Mouse (Mus musculus) bone marrow macrophage, adult 2 months (primary cell): ENCODE data around the gene Fto.

ENCODE experiments used
- CTCF ChIP-seq: IDR thresholded peaks from 2 replicates; pipeline ENCODE4 v1.5.1; 2012; ENCODE audit warnings: low read depth, mild to moderate bottlenecking, low read length, moderate library complexity
- POLR2A ChIP-seq: IDR thresholded peaks from 2 replicates; pipeline ENCODE4 v1.6.1; 2012; ENCODE audit warnings: mild to moderate bottlenecking, low read depth, low read length, borderline replicate concordance

- no peak for TF ChIP-seq CTCF
- no peak for TF ChIP-seq POLR2A
Measured at GRCm38 (mm10) chr8:91349816-91350215, 36.5 kb downstream of the Fto start.
